Mouse (Mus musculus): ENCODE measurements around the gene Frmpd2. TPM values are rescaled to one million over a fixed set of nuclear protein-coding genes. Genes with fewer than 3 reads are reported as not detected.

Gene Frmpd2
- not detected for polyA plus RNA-seq (2014; fragmentation: Illumina TruSeq; extraction: RNeasy Lipid Tissue Mini Kit (QIAGEN cat#74804); ENCODE audit: low read depth, low replicate concordance)

DNA sequence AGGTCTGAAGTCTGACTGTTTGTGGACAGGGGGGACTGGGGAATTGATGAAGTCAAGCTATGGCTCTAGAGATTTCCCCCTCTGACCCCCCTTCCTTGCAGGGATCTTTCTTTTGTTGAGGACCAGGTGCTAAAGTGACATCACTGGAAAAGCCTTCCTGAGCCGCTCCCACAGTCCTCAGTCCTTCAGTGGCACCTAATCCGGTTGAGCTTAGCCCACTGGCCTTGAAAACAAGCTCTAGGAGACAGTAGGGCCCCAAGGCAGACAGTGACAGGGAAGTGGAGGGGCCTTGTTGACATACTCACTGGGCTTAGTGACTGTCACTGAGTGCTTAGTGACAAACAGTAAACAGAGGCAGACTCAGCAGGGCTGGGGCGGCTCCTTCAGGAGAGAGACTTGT, at the start of gene Frmpd2:
Frmpd2 (plus strand) TSS at position 366 of the 400 bp plus-strand sequence.

DNA sequence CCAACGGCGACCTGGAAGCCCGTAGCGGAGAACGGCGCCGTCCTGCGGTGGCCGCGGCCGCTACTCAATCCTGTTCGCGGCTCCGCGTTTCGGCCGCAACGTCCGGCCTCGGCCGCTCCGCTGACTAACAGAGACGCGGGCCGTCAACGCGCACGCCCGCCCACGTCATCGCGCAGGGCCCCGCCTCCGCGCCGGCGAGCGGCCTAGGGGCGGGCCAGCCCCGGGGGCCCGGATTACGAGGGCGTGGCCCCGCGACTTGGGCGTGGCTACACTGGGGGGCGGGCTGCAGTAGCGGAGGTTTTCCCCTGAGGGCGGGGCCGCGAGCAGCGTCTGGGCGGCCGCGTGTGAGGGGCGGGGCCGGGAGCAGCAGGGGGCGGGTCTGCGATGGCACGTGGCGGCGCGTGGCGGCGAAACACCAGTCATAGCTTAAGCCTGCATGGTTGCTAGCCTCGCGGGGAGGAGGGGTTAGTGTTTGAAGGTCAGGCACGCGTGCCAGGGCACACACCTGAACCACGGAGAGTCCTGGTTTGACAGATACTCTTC, 24.4 kb upstream of the Frmpd2 start, which contains the start of gene Mapk8:
Mapk8 (minus strand) TSS at position 132 of the 543 bp plus-strand sequence.

DNA sequence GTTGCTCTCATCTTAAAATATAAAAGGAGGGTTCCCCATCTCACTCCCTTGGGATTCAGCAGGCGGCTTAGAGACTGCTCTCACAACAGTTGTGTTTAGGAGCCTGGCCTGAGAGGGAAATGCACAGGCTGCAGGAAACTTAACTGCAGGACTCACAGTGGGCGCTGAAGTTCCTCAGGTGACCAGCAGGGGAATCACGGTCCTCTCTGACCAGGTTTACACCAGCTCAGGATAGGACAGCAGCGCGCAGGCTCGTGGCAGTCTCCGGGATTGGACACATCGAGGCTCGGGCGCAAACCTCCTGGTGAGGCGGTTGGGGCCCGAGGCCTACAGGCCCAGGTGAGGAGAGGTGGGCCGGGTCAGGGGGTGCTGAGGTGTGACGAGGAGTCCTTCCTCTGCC, 117.5 kb downstream of the Frmpd2 start, which contains the start of gene Ptpn20:
Ptpn20 (plus strand) TSS at position 257 of the 400 bp plus-strand sequence.

Other genes starting within 250 kb of the Frmpd2 start
- 79.2 TPM for gene Mapk8, start 24.5 kb upstream of the Frmpd2 start, polyA plus RNA-seq (2014; fragmentation: Illumina TruSeq; extraction: RNeasy Lipid Tissue Mini Kit (QIAGEN cat#74804); ENCODE audit: low read depth, low replicate concordance)
- gene Ptpn20, start 117.5 kb downstream of the Frmpd2 start, polyA plus RNA-seq (2014; fragmentation: Illumina TruSeq; extraction: RNeasy Lipid Tissue Mini Kit (QIAGEN cat#74804); ENCODE audit: low read depth, low replicate concordance): 0.16 TPM

Measured in sigmoid colon, adult 10 weeks (tissue).